Mouse (Mus musculus): Measurements from ENCODE around the gene Gna14. TPM values are rescaled to one million over a fixed set of nuclear protein-coding genes. Genes with fewer than 3 reads are reported as not detected.

Gene Gna14
- polyA plus RNA-seq, 1 experiment from 2014 or later: 18.9 TPM

DNA sequence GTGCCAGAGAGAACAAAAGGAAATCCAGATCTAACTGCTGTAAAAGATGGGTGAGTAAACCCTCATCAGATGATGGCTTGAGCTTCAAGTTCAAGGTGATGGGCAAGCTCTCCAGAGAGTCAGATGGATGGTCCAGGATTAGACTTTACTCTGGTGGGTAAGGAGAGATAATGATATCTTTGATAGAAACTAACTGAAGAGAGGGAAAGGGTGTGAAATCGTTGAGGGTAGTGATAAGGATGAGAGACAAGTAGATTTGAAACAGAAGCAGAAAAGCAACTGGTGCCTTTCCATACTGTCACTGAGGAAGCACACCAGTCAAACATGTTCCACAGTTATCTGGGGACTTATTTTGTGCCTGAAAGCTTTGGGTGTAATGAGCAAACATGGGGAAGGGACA is 56.9 kb downstream of the Gna14 start:
- Histone ChIP-seq H3K4me1 (replicated peaks) (0 out of 2 replicates have a peak, but pooled peaks cover 3% of the 10 kb centered on the region), H3K27ac (no peak overlapping the region), H3K27me3 (replicated peaks) (no peaks in the 10 kb centered on the region), H3K4me2 (replicated peaks) (no peak overlapping the region), H3K4me3 (replicated peaks) (no peak overlapping the region), H3K36me3 (no peaks in the 10 kb centered on the region), H3K9ac (no peak overlapping the region), H3K9me3 (no peaks in the 10 kb centered on the region)
- no peak for ATAC-seq
- 78% methylated on average over 1 of the region's 1 CpGs for WGBS

DNA sequence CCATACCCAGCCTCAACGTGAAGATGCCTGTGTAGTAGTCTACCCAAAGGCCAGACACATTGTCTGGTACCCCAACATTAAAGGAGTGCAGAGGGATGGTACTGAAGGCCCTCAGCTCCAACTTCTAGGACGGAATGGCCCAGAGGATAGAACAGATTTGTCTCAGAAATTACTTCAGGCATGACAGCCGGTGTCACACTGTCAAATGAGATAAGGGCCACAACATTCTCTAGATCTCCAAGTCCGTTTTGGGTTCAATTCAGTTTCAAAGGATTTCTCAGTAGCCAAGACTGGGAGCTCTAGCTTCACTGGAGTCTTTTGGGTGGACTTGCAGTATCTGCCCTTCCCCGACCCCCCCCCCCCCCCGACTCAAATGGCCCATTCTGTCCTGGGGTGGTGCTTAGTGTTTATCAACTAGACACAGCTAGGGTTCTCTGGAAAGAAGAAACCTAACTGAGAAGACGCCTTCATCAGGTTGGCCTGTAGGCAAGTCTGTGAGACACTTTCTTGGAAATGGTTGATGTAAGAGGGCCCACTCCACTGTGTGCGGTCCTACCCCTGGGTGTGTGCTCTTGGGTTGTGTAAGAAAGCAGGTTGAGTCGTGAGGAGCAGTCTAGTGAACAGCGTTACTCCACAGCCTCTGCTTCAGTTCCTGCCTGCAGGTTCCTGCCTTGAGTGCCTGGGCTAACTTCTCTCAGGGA is 59.4 kb downstream of the Gna14 start:
- no peak for ATAC-seq
- H3K4me2 ChIP-seq (replicated peaks): no peak overlapping the region
- 89% methylated on average over 10 of the region's 10 CpGs for WGBS

DNA sequence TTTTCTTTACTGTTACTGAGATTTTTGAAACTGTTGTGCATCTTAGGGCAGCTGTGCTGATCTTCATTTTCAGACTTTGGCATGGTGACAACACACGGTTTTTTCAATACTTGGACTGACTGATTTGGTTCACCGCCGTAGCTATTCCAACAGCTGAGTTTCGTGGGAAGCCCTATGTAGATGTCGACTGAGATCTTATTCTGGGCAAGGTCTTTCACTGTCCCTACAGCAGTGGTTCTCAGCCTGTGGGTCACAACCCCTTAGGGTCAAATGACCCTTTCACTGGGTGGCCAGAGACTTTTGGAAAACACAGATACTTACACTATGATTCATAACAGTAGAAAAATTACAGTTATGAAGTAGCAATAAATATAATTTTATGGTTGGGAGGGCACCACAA is 60.5 kb downstream of the Gna14 start:
- H3K36me3 ChIP-seq: no peaks in the 10 kb centered on the region
- no peaks in the 10 kb centered on the region for H3K27me3 ChIP-seq (replicated peaks)
- H3K9ac ChIP-seq: no peak overlapping the region
- 56% methylated on average over 5 of the region's 5 CpGs for WGBS
- no peaks in the 10 kb centered on the region for H3K9me3 ChIP-seq
- H3K4me3 ChIP-seq (replicated peaks): no peak overlapping the region
- H3K4me1 ChIP-seq (replicated peaks): 0 out of 2 replicates have a peak, but pooled peaks cover 3% of the 10 kb centered on the region
- no peak for ATAC-seq
- H3K27ac ChIP-seq: no peak overlapping the region
- no peak overlapping the region for H3K4me2 ChIP-seq (replicated peaks)

More for the DNA sequence above, 59.4 kb downstream of the Gna14 start:
- Histone ChIP-seq H3K27me3 (replicated peaks) (no peaks in the 10 kb centered on the region), H3K4me3 (replicated peaks) (no peak overlapping the region), H3K36me3 (no peaks in the 10 kb centered on the region), H3K4me1 (replicated peaks) (0 out of 2 replicates have a peak, but pooled peaks cover 3% of the 10 kb centered on the region), H3K9me3 (no peaks in the 10 kb centered on the region), H3K9ac (no peak overlapping the region), H3K27ac (no peak overlapping the region)

DNA sequence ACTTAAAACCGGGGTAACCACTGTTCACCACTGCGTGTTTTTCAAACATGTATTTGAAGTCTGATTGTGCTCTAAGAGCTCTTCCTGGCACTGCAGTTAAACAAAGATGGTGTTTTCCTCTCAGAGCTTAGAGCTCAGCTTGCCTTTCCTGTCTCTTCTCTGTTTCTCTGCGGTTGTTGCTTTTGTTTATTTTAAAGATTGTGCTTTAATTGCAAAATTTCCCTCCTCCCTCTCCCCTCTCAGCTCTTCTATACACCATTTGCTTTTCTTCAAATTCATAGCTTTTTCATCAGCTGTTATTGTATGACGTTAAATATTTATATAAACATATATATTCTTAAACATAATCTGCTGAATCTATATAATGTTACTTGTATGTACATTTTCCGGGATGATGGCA is 66.5 kb downstream of the Gna14 start:
- H3K9me3 ChIP-seq: no peaks in the 10 kb centered on the region
- no peak overlapping the region for H3K9ac ChIP-seq
- H3K36me3 ChIP-seq: no peaks in the 10 kb centered on the region
- no peak for ATAC-seq
- peak overlapping the region; percentile 52; the same call in 1 of the 2 replicates for H3K27ac ChIP-seq
- H3K4me2 ChIP-seq (replicated peaks): no peak overlapping the region
- no peaks in the 10 kb centered on the region for H3K27me3 ChIP-seq (replicated peaks)
- H3K4me1 ChIP-seq (replicated peaks): no peaks in the 10 kb centered on the region
- H3K4me3 ChIP-seq (replicated peaks): no peak overlapping the region
- 46% methylated on average over 5 of the region's 5 CpGs for WGBS

DNA sequence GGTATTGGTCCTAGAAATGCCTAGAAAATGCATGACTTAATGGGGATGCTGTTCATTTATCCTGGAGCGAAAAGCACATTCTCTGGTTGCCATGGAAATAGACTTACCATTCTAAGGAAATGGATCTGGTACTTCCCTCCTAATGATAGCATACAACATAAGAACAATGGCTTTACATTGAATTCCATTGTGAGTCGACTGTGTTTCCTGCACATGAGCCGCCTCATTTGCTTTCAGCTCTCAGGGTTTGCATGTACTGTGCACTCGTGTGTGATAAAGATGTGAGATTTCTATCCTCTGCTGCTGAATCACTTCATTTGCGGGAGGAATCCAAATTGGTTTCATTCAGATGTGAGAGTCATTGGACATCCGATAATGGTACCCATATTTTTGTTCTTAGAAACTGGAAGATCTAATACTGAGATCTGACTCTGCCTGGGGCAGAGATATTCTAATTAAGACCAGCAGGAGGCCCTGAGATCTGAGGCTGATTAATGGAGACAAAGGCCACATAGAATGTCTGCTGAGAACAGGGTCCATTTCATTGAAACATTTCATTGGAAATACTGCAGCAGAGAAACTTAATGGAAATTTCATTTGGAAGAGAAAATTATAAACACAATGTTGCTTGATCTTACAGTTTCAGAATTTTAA is 71.3 kb downstream of the Gna14 start:
- 0 out of 2 replicates have a peak, but pooled peaks cover 6% of the 10 kb centered on the region for H3K4me1 ChIP-seq (replicated peaks)
- 82% methylated on average over 6 of the region's 6 CpGs for WGBS
- H3K9me3 ChIP-seq: no peaks in the 10 kb centered on the region
- H3K4me2 ChIP-seq (replicated peaks): no peak overlapping the region
- no peak overlapping the region for H3K27ac ChIP-seq
- no peak for ATAC-seq
- no peaks in the 10 kb centered on the region for H3K36me3 ChIP-seq
- no peaks in the 10 kb centered on the region for H3K27me3 ChIP-seq (replicated peaks)
- H3K9ac ChIP-seq: no peak overlapping the region
- H3K4me3 ChIP-seq (replicated peaks): no peak overlapping the region

DNA sequence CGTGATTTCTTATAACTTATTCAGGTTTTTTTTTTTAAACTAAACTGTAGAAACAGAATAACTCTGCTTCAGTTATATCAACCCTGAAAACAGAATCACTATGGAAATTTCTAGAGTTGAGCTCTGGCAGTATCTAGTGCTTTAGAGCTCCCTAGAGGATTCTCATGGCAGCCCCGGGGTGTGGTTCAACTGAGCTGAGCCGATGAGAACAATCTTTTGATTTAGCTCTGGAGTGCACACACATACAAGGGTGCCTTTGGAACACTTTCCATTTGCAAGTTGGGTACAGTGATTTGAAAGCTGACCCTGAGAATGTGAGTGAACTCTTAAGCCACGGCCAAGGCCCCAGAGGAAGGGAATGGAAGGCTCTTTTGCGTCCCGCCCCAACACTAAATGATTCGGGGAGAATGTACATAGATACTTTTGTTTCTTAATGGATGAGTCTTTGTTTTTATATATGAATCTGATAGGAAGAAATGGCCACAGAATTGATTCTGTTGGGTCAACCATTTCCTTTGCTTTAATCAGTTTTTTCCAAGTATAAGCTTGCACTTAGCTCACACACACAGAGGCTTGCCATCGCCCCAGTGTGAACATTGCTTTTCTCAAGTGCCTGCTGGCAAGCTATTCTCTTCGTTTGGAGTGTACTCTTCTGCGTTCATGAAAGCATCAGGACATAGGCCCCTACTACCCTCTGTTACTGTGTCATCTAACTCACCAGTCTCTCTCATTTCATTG is 75.0 kb downstream of the Gna14 start:
- Histone ChIP-seq H3K4me2 (replicated peaks) (no peak overlapping the region), H3K27me3 (replicated peaks) (no peaks in the 10 kb centered on the region), H3K9me3 (no peaks in the 10 kb centered on the region), H3K27ac (no peak overlapping the region), H3K9ac (no peak overlapping the region), H3K4me1 (replicated peaks) (0 out of 2 replicates have a peak, but pooled peaks cover 6% of the 10 kb centered on the region), H3K36me3 (no peaks in the 10 kb centered on the region), H3K4me3 (replicated peaks) (no peak overlapping the region)
- no peak for ATAC-seq
- 84% methylated on average over 10 of the region's 10 CpGs for whole genome bisulfite sequencing

DNA sequence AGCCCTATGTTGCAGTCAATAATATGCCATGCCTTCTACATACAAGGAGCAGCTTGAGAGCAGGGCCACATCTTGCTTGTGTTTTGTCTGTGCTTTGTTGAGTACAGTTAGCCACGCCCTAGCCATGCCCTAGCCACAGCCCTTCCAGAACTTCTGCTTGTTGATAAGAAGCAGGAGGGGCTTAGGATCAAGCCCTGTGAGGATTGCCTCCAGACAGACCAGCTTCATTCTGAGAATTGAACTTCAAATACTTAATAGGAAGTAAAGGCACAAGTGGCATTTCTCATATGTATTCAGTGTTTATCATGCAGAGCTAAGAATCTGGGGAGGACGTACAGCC is 75.5 kb downstream of the Gna14 start:
- H3K4me2 ChIP-seq (replicated peaks): no peak overlapping the region
- 0 out of 2 replicates have a peak, but pooled peaks cover 6% of the 10 kb centered on the region for H3K4me1 ChIP-seq (replicated peaks)
- no peak overlapping the region for H3K9ac ChIP-seq
- ATAC-seq: peak; percentile 62; the same call in 1 of the 2 replicates
- H3K9me3 ChIP-seq: no peaks in the 10 kb centered on the region
- 46% methylated on average over 2 of the region's 2 CpGs for WGBS
- no peaks in the 10 kb centered on the region for H3K27me3 ChIP-seq (replicated peaks)
- no peak overlapping the region for H3K4me3 ChIP-seq (replicated peaks)
- H3K27ac ChIP-seq: no peak overlapping the region
- H3K36me3 ChIP-seq: no peaks in the 10 kb centered on the region

DNA sequence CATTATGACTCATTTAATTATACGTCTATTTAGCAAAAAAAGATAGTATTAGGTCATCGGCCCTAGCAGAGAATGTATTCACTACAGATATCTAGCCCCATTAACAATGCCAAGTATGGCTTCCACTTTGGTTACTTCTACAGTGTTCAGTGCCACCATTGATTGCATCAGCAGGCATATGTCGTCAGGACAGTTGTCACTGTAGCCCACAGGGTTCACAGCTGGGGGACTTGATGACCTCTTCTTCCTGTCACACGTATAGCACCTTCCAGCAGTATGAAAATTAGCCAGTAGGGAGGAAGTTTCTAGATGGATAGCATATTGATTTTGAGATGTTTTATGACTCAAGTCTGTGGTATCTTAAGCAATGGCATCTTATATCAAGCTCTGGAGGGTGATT is 78.6 kb downstream of the Gna14 start:
- no peak overlapping the region for H3K4me3 ChIP-seq (replicated peaks)
- ATAC-seq: no peak
- 0 out of 2 replicates have a peak, but pooled peaks cover 8% of the 10 kb centered on the region for H3K4me1 ChIP-seq (replicated peaks)
- H3K9ac ChIP-seq: no peak overlapping the region
- H3K36me3 ChIP-seq: no peaks in the 10 kb centered on the region
- no peaks in the 10 kb centered on the region for H3K9me3 ChIP-seq
- WGBS: 72% methylated on average over 4 of the region's 4 CpGs
- H3K27ac ChIP-seq: no peak overlapping the region
- no peak overlapping the region for H3K4me2 ChIP-seq (replicated peaks)
- no peaks in the 10 kb centered on the region for H3K27me3 ChIP-seq (replicated peaks)

DNA sequence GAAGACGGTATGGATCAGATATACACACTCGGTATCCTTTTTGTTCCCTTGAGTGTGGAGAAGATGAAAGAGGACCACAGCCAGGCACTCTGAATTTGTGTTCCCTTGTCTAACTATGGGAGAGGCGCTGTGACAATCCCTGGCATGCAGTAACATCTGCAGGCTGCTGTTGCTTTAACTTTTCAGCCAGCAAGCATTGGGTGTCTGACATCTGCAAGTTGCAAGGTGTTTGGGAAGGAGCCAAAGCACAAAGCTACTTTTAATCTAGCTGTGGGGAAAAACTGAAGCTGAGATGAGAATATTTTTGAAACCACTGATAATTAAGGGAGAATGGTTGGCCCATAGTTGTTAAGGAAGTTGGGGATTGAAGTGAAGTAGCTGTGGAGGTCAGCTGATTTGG is 83.0 kb downstream of the Gna14 start:
- H3K27ac ChIP-seq: no peak overlapping the region
- 59% methylated on average over 3 of the region's 3 CpGs for WGBS
- no peaks in the 10 kb centered on the region for H3K36me3 ChIP-seq
- H3K4me1 ChIP-seq (replicated peaks): 0 out of 2 replicates have a peak, but pooled peaks cover 2% of the 10 kb centered on the region
- ATAC-seq: no peak
- no peaks in the 10 kb centered on the region for H3K27me3 ChIP-seq (replicated peaks)
- H3K9me3 ChIP-seq: no peaks in the 10 kb centered on the region
- H3K9ac ChIP-seq: no peak overlapping the region
- H3K4me2 ChIP-seq (replicated peaks): no peak overlapping the region
- H3K4me3 ChIP-seq (replicated peaks): no peak overlapping the region

DNA sequence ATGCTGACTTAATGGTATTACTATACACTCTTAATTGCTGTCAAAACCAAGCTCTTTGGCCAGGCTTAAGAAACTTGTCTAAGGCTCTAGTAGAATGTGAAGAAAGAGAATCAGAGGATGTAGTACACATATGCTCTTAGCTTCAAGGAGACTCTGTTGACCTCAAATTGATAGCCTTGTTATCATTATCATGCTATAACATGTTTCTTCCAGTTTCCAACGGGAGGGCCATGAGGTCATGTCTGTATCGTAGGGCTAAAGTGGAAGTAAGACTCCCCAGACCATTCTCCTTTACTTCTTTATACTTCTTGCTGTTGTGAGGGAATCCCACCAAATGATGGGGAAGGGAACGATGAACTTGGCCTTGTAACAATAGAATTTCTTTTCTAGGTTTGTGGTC is 85.0 kb downstream of the Gna14 start:
- no peak overlapping the region for H3K4me2 ChIP-seq (replicated peaks)
- H3K36me3 ChIP-seq: no peaks in the 10 kb centered on the region
- H3K4me1 ChIP-seq (replicated peaks): 0 out of 2 replicates have a peak, but pooled peaks cover 2% of the 10 kb centered on the region
- H3K9me3 ChIP-seq: no peaks in the 10 kb centered on the region
- no peak for ATAC-seq
- H3K9ac ChIP-seq: no peak overlapping the region
- WGBS: 86% methylated on average over 3 of the region's 3 CpGs
- no peaks in the 10 kb centered on the region for H3K27me3 ChIP-seq (replicated peaks)
- H3K4me3 ChIP-seq (replicated peaks): no peak overlapping the region
- no peak overlapping the region for H3K27ac ChIP-seq

DNA sequence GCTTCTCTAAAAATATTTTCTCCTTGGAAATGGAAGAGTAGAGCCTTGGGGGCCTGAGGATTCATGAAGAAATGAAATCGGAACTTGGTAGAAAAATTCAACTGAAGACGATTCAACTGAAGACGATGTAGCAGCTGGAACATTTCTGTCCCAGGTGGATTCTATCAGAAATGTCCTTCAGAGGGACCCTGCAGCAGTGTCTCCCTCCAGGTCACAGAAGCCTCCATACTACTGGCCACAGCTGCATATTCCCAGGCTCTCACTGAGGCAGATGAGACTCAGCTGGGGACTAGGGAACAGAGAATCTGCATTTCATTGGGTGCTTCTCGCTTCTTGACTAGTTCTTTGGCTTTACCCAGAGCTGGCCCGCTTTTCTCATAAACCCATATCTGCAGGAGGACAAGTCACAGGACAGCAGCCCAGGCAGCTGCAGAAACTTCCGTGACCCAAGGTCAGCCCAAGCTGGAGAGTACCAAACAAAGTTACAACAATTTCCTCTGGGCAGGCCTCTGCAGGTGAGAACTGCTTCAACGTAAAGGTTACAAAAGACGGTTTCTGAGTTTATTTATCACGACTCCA is 90.8 kb downstream of the Gna14 start:
- peaks cover 4% of the 10 kb centered on the region for H3K4me1 ChIP-seq (replicated peaks)
- no peak overlapping the region for H3K9ac ChIP-seq
- no peak overlapping the region for H3K4me2 ChIP-seq (replicated peaks)
- no peaks in the 10 kb centered on the region for H3K36me3 ChIP-seq
- H3K27me3 ChIP-seq (replicated peaks): no peaks in the 10 kb centered on the region
- H3K4me3 ChIP-seq (replicated peaks): no peak overlapping the region
- ATAC-seq: no peak
- no peak overlapping the region for H3K27ac ChIP-seq
- no peaks in the 10 kb centered on the region for H3K9me3 ChIP-seq
- 61% methylated on average over 9 of the region's 9 CpGs for WGBS

DNA sequence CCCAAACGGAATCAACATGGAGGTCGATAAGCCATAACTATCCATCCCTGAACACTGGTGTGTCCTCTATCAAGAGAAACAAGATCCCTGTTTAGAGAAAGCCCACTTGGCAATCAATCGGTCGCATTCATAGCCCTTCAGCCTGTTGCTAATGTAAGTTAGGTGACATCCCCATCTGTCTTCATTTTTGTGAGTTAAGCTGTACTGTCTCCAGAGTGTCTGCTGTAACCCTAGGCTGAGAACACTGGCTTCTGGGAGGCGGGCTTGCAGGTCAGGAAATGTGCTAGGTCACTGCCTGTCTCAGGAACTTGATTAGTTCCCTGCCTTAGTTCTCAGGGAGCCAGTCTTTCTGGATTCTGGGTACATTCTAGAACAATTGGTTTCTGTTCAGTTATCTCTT is 91.5 kb downstream of the Gna14 start:
- Histone ChIP-seq H3K4me3 (replicated peaks) (no peak overlapping the region), H3K9ac (no peak overlapping the region), H3K27me3 (replicated peaks) (no peaks in the 10 kb centered on the region), H3K4me2 (replicated peaks) (no peak overlapping the region), H3K36me3 (no peaks in the 10 kb centered on the region), H3K27ac (no peak overlapping the region), H3K4me1 (replicated peaks) (peaks cover 4% of the 10 kb centered on the region), H3K9me3 (no peaks in the 10 kb centered on the region)
- ATAC-seq: no peak
- 59% methylated on average over 5 of the region's 5 CpGs for WGBS
